Comparison of ENCODE assay signal across 9 mouse cellular contexts in the genomic region with DNA sequence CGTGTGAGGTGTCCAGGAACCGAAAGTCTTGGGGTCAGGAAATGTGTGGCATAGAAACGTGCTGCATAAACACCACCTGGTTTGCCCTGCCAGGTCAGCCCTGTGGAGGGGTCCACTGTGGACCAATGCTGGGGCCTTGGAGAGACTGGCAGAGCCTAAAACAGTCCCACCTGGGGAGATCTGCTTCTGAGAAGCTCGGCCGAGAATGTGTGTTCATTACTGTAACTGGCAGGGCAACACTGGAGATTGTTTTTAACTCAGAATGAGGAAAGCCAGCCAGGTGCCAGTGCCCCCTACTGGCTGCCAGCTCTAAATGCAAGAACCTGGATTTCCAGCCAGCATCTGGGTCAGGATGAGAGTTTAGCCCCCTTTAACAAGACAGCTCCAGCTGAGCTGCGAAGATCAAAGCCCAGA.
DNase-seq lines count a peak whose midpoint lies in the region; ATAC-seq and TF ChIP-seq lines count a peak whose summit lies in the region.
"Had no signal": no experiment of that assay in that cellular context is flagged by ENCODE, and none has a peak within 500 bp of the region (broad histone marks: within the 10 kb centered on the region; RNA-seq: fewer than 3 reads in every experiment).

No protein-coding gene starts in this region.

- peak; percentile 78 for DNase-seq in lung, embryonic 14.5 days
- DNase-seq in lung, postnatal 25 days (ENCODE audit: low spot score) = no peak
- DNase-seq in adipocyte (ENCODE audit: low spot score) = peak; percentile 41
- peak; percentile 76 for DNase-seq in embryo, embryonic 11 days
- peak; percentile 51 for DNase-seq in hindbrain, embryonic 10.5 days (ENCODE audit: low spot score)
- peak; percentile 20 to 38 for DNase-seq in left cerebral cortex, postnatal 10 days (ENCODE audit: extremely low spot score in 1 of 2, low spot score in 2 of 2)
- DNase-seq in neural tube, embryonic 11.5 days (ENCODE audit: low spot score) = peak; percentile 58

- 47% methylated on average over 6 of the region's 6 CpGs for WGBS in lung, embryonic 14.5 days
- WGBS in hindbrain, embryonic 10.5 days = 48% methylated on average over 6 of the region's 6 CpGs
- WGBS in neural tube, embryonic 11.5 days = 37% methylated on average over 6 of the region's 6 CpGs

- intact Hi-C loops in left cerebral cortex, postnatal 10 days (cut with DNase I) = loop anchor here (5.0 kb wide), 1 partner anchor 342 kb away; no protein-coding TSS in a partner anchor

- H3K4me2 ChIP-seq in lung, embryonic 14.5 days = no peak overlapping the region
- no peak overlapping the region for H3K4me2 ChIP-seq in neural tube, embryonic 11.5 days (ENCODE audit: low read depth)
- H3K4me2 ChIP-seq: embryonic facial prominence, embryonic 12.5 days had no signal

- TF ChIP-seq CTCF in lung, embryonic 14.5 days (IDR thresholded peaks at IDR 0.05; ENCODE audit: low read depth) = peak; percentile 81

- no peak overlapping the region for H3K9ac ChIP-seq in lung, embryonic 14.5 days
- no peak overlapping the region for H3K9ac ChIP-seq in neural tube, embryonic 11.5 days (ENCODE audit: low read length)
- H3K9ac ChIP-seq: embryonic facial prominence, embryonic 12.5 days had no signal

- no peaks in the 10 kb centered on the region for H3K9me3 ChIP-seq in lung, embryonic 14.5 days (ENCODE audit: low read depth, low read length)
- 0 out of 2 replicates have a peak, but pooled peaks cover 6% of the 10 kb centered on the region for H3K9me3 ChIP-seq in hindbrain, embryonic 10.5 days
- no peaks in the 10 kb centered on the region for H3K9me3 ChIP-seq in neural tube, embryonic 11.5 days (ENCODE audit: control insufficient read depth, low read length)
- H3K9me3 ChIP-seq: embryonic facial prominence, embryonic 12.5 days had no signal

- 0 out of 2 replicates have a peak, but pooled peaks cover 4% of the 10 kb centered on the region for H3K36me3 ChIP-seq in lung, embryonic 14.5 days (ENCODE audit: insufficient read depth)
- peaks cover 22% of the 10 kb centered on the region; the same call in 1 of the 2 replicates for H3K36me3 ChIP-seq in hindbrain, embryonic 10.5 days
- H3K36me3 ChIP-seq in neural tube, embryonic 11.5 days (ENCODE audit: control insufficient read depth, insufficient read depth, low read length) = no peaks in the 10 kb centered on the region

- no peaks in the 10 kb centered on the region for H3K27me3 ChIP-seq in lung, embryonic 14.5 days (ENCODE audit: insufficient read depth, low read length)
- H3K27me3 ChIP-seq in hindbrain, embryonic 10.5 days (ENCODE audit: insufficient read depth, poor library complexity, severe bottlenecking) = 0 out of 2 replicates have a peak, but pooled peaks cover 5% of the 10 kb centered on the region
- no peaks in the 10 kb centered on the region for H3K27me3 ChIP-seq in neural tube, embryonic 11.5 days (ENCODE audit: control insufficient read depth, insufficient read depth, low read length)
- H3K27me3 ChIP-seq: embryonic facial prominence, embryonic 12.5 days had no signal

- peak; percentile 21; the same call in 1 of the 2 replicates for ATAC-seq in lung, embryonic 14.5 days (ENCODE audit: insufficient read depth)
- 0 out of 2 replicates have a peak, but pooled peaks have one; percentile 35 for ATAC-seq in neural tube, embryonic 11.5 days (ENCODE audit: insufficient read depth, low FRiP score, low TSS enrichment)
- ATAC-seq in megakaryocyte-erythroid progenitor cell, adult 5-6 weeks (replicated peaks; ENCODE audit: low FRiP score, low TSS enrichment, poor library complexity, severe bottlenecking) = no peak

- 0 out of 2 replicates have a peak, but pooled peaks cover 3% of the 10 kb centered on the region for H3K4me1 ChIP-seq in lung, embryonic 14.5 days (ENCODE audit: insufficient read depth)
- peaks cover 45% of the 10 kb centered on the region for H3K4me1 ChIP-seq in hindbrain, embryonic 10.5 days (replicated peaks)
- peaks cover 24% of the 10 kb centered on the region for H3K4me1 ChIP-seq in neural tube, embryonic 11.5 days (ENCODE audit: control insufficient read depth, insufficient read depth, low read length)

- no peak overlapping the region for H3K4me3 ChIP-seq in lung, embryonic 14.5 days (ENCODE audit: low read depth, low read length)
- H3K4me3 ChIP-seq in hindbrain, embryonic 10.5 days = no peak overlapping the region
- H3K4me3 ChIP-seq in neural tube, embryonic 11.5 days (ENCODE audit: low read depth, low read length) = no peak overlapping the region
- H3K4me3 ChIP-seq: embryonic facial prominence, embryonic 12.5 days had no signal

- H3K27ac ChIP-seq in lung, embryonic 14.5 days (ENCODE audit: low read depth) = no peak overlapping the region
- H3K27ac ChIP-seq in hindbrain, embryonic 10.5 days = peak overlapping the region; percentile 67
- H3K27ac ChIP-seq in neural tube, embryonic 11.5 days (ENCODE audit: low read depth, low read length) = 0 out of 2 replicates have a peak overlapping the region, but pooled peaks have one; percentile 34
- H3K27ac ChIP-seq: embryonic facial prominence, embryonic 12.5 days had no signal
